Mouse (Mus musculus): ENCODE results near the gene Tspan10. TPM values are rescaled to one million over a fixed set of nuclear protein-coding genes. Genes with fewer than 3 reads are reported as not detected.

Gene Tspan10
- polyA plus RNA-seq, 1 experiment: not detected

DNA sequence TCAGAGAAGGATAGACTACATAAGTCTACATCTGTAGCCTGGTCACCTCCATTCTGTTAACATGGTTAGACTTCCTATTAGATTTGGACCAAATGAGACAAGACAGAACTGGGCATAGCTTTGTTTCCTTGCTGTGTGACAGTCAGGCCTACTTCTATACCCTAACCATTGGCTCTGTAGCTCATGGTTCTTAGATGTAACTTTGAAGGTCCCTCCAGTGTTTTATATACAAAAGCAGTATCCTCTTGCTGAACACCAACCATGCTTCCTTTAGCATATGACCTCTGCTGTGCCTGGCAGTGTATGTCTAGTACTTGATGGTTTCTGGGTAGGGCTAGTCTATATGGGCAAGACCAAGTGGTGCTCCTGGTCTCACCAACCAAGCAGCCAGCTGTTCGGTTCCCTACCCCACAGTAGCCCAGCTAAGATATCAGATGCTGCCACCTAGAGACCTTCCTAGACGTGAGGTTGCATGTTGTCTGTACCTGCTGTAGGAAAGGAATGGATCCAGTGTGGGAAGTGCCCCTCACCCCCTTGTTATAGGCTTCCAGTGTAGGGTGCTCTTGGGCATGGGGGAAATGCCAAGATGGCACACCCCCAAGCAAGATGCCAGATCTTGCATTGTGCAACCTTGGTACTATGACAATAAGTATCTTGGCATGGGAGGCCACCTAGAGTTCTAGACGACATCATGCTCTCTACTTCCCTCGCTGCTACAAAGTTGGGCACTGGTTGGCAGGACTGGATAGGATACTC lies 48.0 kb downstream of the Tspan10 start:
- peak overlapping the region; percentile 68 for H3K4me3 ChIP-seq
- peaks cover 17% of the 10 kb centered on the region for H3K36me3 ChIP-seq (ENCODE audit: control insufficient read depth, insufficient read depth)
- H3K27me3 ChIP-seq (ENCODE audit: control insufficient read depth, insufficient read depth, insufficient read length): no peaks in the 10 kb centered on the region
- H3K4me2 ChIP-seq (ENCODE audit: low read depth): peak overlapping the region; percentile 85
- H3ac ChIP-seq (ENCODE audit: control insufficient read depth, insufficient read length): no peak overlapping the region
- TF ChIP-seq POLR2A (IDR thresholded peaks at IDR 0.05; ENCODE audit: insufficient read length, low read depth) (no peak), POLR2AphosphoS2 (IDR thresholded peaks at IDR 0.05; ENCODE audit: insufficient read length, low read depth) (peak; percentile 9), CEBPB (IDR thresholded peaks at IDR 0.05; ENCODE audit: insufficient read depth, poor library complexity, severe bottlenecking) (0 out of 2 replicates have a peak, but pooled peaks have one; percentile 3)
- H3K79me2 ChIP-seq (ENCODE audit: control insufficient read depth, insufficient read depth): peaks cover 24% of the 10 kb centered on the region

DNA sequence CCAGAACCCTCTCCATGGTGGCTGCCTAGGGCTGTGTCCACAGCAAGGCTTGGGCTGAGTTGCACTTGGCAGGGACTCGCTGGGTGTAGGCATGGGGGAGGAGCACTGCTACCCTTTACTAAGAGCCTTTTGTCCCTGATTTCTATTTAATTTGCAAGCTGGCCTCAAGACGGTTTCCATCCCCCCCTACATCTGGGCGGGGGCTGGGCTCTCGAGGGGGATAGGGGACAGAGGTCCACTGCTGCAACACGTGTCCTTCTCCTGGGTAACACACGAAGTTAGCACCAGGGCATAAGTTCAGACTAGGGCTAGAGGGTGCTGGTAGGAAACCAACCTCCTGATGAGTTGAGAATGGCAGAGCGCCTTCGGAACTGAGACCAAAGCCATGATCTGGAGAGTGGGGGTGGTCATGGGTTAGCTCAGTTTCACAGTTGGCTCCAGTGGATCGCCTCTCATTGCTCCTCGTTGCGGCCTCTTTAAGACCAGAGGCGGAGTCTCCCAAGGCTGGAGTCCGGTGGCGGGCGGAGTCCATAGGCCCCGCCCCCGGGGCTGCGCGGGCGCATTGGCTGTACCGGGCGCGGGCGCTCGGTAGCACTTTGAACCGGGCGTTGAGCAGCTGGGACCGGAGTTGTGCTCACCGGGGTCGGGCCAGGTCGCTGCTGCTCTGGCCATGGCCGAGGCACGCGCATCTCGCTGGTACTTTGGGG lies 49.0 kb downstream of the Tspan10 start, which contains the start of gene Slc25a10:
Gene Slc25a10, plus strand, starts transcription at position 524 of the 707 bp plus-strand sequence.
- Histone ChIP-seq H3K36me3 (ENCODE audit: control insufficient read depth, insufficient read depth) (peaks cover 22% of the 10 kb centered on the region), H3K79me2 (ENCODE audit: control insufficient read depth, insufficient read depth) (peaks cover 14% of the 10 kb centered on the region), H3K27me3 (ENCODE audit: control insufficient read depth, insufficient read depth, insufficient read length) (no peaks in the 10 kb centered on the region), H3K4me2 (ENCODE audit: low read depth) (peak within 1 kb of the TSS; percentile 85), H3K4me3 (peak within 1 kb of the TSS; percentile 68), H3ac (ENCODE audit: control insufficient read depth, insufficient read length) (peak within 1 kb of the TSS; percentile 79)
- TF ChIP-seq TCF12 (IDR thresholded peaks at IDR 0.05; ENCODE audit: insufficient read depth, poor library complexity, severe bottlenecking) (no peak), E2F4 (IDR thresholded peaks at IDR 0.05; ENCODE audit: insufficient read depth) (peak; percentile 83), MYOD1 (IDR thresholded peaks at IDR 0.05; ENCODE audit: control insufficient read depth in 1 of 3, insufficient read length in 2 of 3, low read depth in 2 of 3) (peak in 1 of 3 experiments; percentile 48), MAX (IDR thresholded peaks at IDR 0.05; ENCODE audit: low read depth) (no peak), MYOG (IDR thresholded peaks at IDR 0.05; ENCODE audit: control insufficient read depth in 1 of 3, insufficient read depth in 1 of 3, insufficient read length in 2 of 3, low read depth in 2 of 3) (peak in 1 of 3 experiments; percentile 19), CEBPB (IDR thresholded peaks at IDR 0.05; ENCODE audit: insufficient read depth, poor library complexity, severe bottlenecking) (no peak), SRF (IDR thresholded peaks at IDR 0.05; ENCODE audit: control insufficient read depth, insufficient read length, low read depth) (peak; percentile 13), POLR2AphosphoS2 (IDR thresholded peaks at IDR 0.05; ENCODE audit: insufficient read length, low read depth) (peak; percentile 79), POLR2A (IDR thresholded peaks at IDR 0.05; ENCODE audit: insufficient read length, low read depth) (peak; percentile 86)

DNA sequence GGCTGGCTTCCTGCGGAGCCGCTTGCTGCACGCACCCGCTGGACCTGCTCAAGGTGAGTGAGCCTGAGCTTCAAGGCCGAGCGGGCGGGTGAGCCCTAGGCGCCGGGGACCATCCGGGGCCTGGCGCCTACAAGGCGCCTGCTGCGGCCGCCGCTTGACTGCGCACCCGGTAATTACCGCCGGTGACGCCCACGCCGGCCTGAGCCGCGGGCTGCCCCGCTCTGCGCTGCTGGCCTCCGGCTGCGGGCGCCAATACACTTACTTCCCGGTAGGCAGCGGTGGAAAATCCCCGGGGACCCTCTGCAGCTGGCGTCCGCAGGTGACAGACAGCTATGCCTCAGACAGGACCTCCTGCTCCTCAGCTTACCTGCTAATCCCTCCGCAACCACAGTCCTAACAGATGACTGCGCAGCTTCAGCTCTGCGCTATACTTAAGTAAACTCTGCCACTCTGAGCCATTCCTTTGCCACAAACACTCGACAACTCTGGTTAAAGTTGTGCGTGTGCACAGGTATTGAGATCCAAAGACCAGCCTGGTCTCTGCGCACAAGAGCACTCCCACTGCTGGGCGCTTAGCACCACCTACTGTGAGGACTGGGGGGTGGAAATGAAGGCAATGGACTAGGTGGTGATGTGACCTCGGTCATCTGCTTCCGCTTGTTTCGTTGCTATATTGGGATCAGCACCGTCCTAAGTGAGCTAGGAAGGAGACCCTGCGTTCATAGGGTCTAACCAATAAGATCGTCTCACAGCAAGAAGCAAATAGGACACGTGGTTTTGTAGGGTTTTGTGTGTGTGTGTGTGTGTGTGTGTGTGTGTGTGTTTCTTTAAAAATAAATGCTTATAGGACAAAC lies 49.8 kb downstream of the Tspan10 start:
- Histone ChIP-seq H3K4me2 (ENCODE audit: low read depth) (peak overlapping the region; percentile 85), H3ac (ENCODE audit: control insufficient read depth, insufficient read length) (peak overlapping the region; percentile 79), H3K4me3 (peak overlapping the region; percentile 68), H3K27me3 (ENCODE audit: control insufficient read depth, insufficient read depth, insufficient read length) (no peaks in the 10 kb centered on the region), H3K36me3 (ENCODE audit: control insufficient read depth, insufficient read depth) (peaks cover 14% of the 10 kb centered on the region), H3K79me2 (ENCODE audit: control insufficient read depth, insufficient read depth) (peaks cover 10% of the 10 kb centered on the region)
- TF ChIP-seq SRF (IDR thresholded peaks at IDR 0.05; ENCODE audit: control insufficient read depth, insufficient read length, low read depth) (peak; percentile 23), MYOG (IDR thresholded peaks at IDR 0.05; ENCODE audit: control insufficient read depth in 1 of 3, insufficient read depth in 1 of 3, insufficient read length in 2 of 3, low read depth in 2 of 3) (peak in 1 of 3 experiments; percentile 52), REST (IDR thresholded peaks at IDR 0.05; ENCODE audit: insufficient read depth, insufficient read length) (no peak), MYOD1 (IDR thresholded peaks at IDR 0.05; ENCODE audit: control insufficient read depth in 1 of 3, insufficient read length in 2 of 3, low read depth in 2 of 3) (peak in 2 of 3 experiments; percentile 64 to 84), USF1 (IDR thresholded peaks at IDR 0.05; ENCODE audit: low read depth) (peak; percentile 84)

DNA sequence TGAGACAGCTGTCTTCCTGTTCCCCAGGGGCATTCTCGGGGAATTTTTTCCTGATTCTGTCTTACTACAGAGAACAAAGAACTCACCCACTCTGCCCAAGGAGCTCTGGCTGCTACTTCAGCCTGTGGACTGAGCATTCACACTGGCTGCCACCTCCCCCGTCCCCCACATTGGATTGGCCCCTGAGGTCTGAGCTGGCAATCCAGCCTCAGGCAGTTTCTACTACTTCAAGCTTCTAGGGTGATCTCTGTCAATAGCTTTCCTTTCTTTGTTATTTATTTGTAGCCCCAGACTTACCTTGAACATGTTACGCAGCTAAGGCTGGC lies 50.4 kb downstream of the Tspan10 start:
- Histone ChIP-seq H3K36me3 (ENCODE audit: control insufficient read depth, insufficient read depth) (peaks cover 8% of the 10 kb centered on the region), H3K27me3 (ENCODE audit: control insufficient read depth, insufficient read depth, insufficient read length) (no peaks in the 10 kb centered on the region), H3K4me2 (ENCODE audit: low read depth) (peak overlapping the region; percentile 85), H3ac (ENCODE audit: control insufficient read depth, insufficient read length) (peak overlapping the region; percentile 79), H3K4me3 (peak overlapping the region; percentile 68), H3K79me2 (ENCODE audit: control insufficient read depth, insufficient read depth) (peaks cover 10% of the 10 kb centered on the region)
- TF ChIP-seq MYOG (IDR thresholded peaks at IDR 0.05; ENCODE audit: control insufficient read depth in 1 of 3, insufficient read depth in 1 of 3, insufficient read length in 2 of 3, low read depth in 2 of 3): no peak
- TF ChIP-seq MYOD1 (IDR thresholded peaks at IDR 0.05; ENCODE audit: control insufficient read depth in 1 of 3, insufficient read length in 2 of 3, low read depth in 2 of 3): peak in 1 of 3 experiments; percentile 17

DNA sequence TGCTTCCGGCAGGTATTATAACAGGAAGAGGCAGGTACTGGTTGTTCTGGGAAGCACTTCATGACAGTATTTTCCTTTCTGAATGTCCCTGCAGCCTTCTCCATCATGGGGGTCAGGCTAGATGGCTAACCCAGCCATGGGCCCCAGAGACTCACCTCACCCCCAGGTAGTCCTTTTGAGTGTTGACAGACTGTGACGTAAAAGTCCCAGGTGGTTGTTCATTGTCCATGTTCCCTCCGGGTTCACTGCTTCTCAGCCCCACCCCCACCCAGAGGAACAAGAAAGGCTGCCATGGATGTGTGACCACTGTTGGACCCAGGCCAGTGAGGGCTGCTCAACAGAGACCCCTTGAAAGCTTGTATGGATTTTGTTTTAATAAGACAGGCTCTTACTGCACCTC lies 50.9 kb downstream of the Tspan10 start:
- H3K36me3 ChIP-seq (ENCODE audit: control insufficient read depth, insufficient read depth): peaks cover 7% of the 10 kb centered on the region
- peak overlapping the region; percentile 85 for H3K4me2 ChIP-seq (ENCODE audit: low read depth)
- H3ac ChIP-seq (ENCODE audit: control insufficient read depth, insufficient read length): no peak overlapping the region
- TF ChIP-seq CEBPB (IDR thresholded peaks at IDR 0.05; ENCODE audit: insufficient read depth, poor library complexity, severe bottlenecking): no peak
- no peak for TF ChIP-seq SRF (IDR thresholded peaks at IDR 0.05; ENCODE audit: control insufficient read depth, insufficient read length, low read depth)
- no peak for TF ChIP-seq MYOD1 (IDR thresholded peaks at IDR 0.05; ENCODE audit: control insufficient read depth in 1 of 3, insufficient read length in 2 of 3, low read depth in 2 of 3)
- TF ChIP-seq REST (IDR thresholded peaks at IDR 0.05; ENCODE audit: insufficient read depth, insufficient read length): no peak
- no peak for TF ChIP-seq TCF12 (IDR thresholded peaks at IDR 0.05; ENCODE audit: insufficient read depth, poor library complexity, severe bottlenecking)
- TF ChIP-seq POLR2A (IDR thresholded peaks at IDR 0.05; ENCODE audit: insufficient read length, low read depth): no peak
- TF ChIP-seq MAX (IDR thresholded peaks at IDR 0.05; ENCODE audit: low read depth): no peak
- TF ChIP-seq USF1 (IDR thresholded peaks at IDR 0.05; ENCODE audit: low read depth): no peak
- no peak for TF ChIP-seq POLR2AphosphoS2 (IDR thresholded peaks at IDR 0.05; ENCODE audit: insufficient read length, low read depth)
- no peak for TF ChIP-seq MYOG (IDR thresholded peaks at IDR 0.05; ENCODE audit: control insufficient read depth in 1 of 3, insufficient read depth in 1 of 3, insufficient read length in 2 of 3, low read depth in 2 of 3)
- TF ChIP-seq TCF3 (IDR thresholded peaks at IDR 0.05; ENCODE audit: insufficient read length, low read depth): no peak
- TF ChIP-seq E2F4 (IDR thresholded peaks at IDR 0.05; ENCODE audit: insufficient read depth): no peak
- H3K79me2 ChIP-seq (ENCODE audit: control insufficient read depth, insufficient read depth): peaks cover 10% of the 10 kb centered on the region
- H3K27me3 ChIP-seq (ENCODE audit: control insufficient read depth, insufficient read depth, insufficient read length): no peaks in the 10 kb centered on the region
- H3K4me3 ChIP-seq: peak overlapping the region; percentile 68
